Mouse (Mus musculus) midbrain, embryonic 10.5 days (tissue): Measurements from ENCODE around the gene Gm20388. TPM values are rescaled to one million over a fixed set of nuclear protein-coding genes. Genes with fewer than 3 reads are reported as not detected.

ENCODE experiments used
- DNase-seq: peaks from one replicate; pipeline ENCODE4 v3.0.0-alpha.2; 2017; ENCODE audit warnings: low spot score
- H3K27ac ChIP-seq: fragments of 300-500 bp; sonication (generic); replicated peaks from 2 replicates; pipeline ENCODE4 v1.5.1; 2016; ENCODE audit warnings: mild to moderate bottlenecking
- H3K27me3 ChIP-seq: fragments of 300-500 bp; sonication (generic); 2 replicates; pipeline ENCODE4 v1.6.1; 2016; ENCODE audit warnings: low read depth, mild to moderate bottlenecking; ENCODE audit not compliant: poor library complexity, severe bottlenecking
- H3K36me3 ChIP-seq: fragments of 300-500 bp; sonication (generic); 2 replicates; pipeline ENCODE4 v1.6.1; 2016; ENCODE audit warnings: mild to moderate bottlenecking, moderate library complexity
- H3K4me1 ChIP-seq: fragments of 300-500 bp; sonication (generic); 2 replicates; pipeline ENCODE4 v1.6.1; 2016
- H3K4me3 ChIP-seq: fragments of 300-500 bp; sonication (generic); 2 replicates; pipeline ENCODE4 v1.5.1; 2016; ENCODE audit warnings: mild to moderate bottlenecking, moderate library complexity
- H3K9me3 ChIP-seq: fragments of 300-500 bp; sonication (generic); replicated peaks from 2 replicates; pipeline ENCODE4 v1.6.1; 2016; ENCODE audit warnings: mild to moderate bottlenecking
- WGBS: fragments of 180-500 bp; shearing (Covaris S2); methylation state at CpG from one replicate; pipeline ENCODE4 v1.1.7; 2016; 5-methylcytosine and 5-hydroxymethylcytosine counted together
- polyA plus RNA-seq: library from polyadenylated mRNA; unstranded; fragments of >200 nt; fragmentation: Nextera tagmentation; extraction: Ambion mirVana; gene quantifications from 2 replicates; pipeline ENCODE4 v1.2.1, GENCODE M21; 2016

Gene Gm20388
- polyA plus RNA-seq, 1 experiment from 2014 or later = 7.1 TPM

DNA sequence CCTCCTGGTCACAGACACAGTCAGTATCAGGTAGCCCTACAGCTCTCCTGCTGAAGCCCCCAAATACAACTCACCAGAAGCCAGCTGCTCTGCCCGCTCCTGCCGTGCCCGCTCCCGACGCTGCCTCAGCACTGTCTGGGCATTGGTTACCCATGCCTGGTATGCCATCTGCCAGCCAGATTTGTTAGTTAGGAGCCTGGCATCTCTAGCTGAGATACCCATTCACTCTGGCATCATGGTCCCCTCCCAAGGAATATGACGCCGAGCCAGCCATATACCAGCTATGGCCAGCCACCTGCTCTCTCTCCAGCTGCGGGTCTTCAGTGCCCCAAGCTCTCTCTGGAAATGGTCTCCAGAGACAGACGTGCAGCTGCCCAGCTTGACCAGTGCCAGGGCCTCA, 2577.7 kb downstream of the Gm20388 start:
- peaks cover 40% of the 10 kb centered on the region for H3K36me3 ChIP-seq
- no peaks in the 10 kb centered on the region for H3K27me3 ChIP-seq
- H3K27ac ChIP-seq = no peak overlapping the region
- WGBS = 95% methylated on average over 9 of the region's 9 CpGs
- no peaks in the 10 kb centered on the region for H3K4me1 ChIP-seq
- no peak overlapping the region for H3K4me3 ChIP-seq
- no peak for DNase-seq
- no peaks in the 10 kb centered on the region for H3K9me3 ChIP-seq

GRCm38 (mm10) chr8:122497016-122497734, 2586.5 kb downstream of the Gm20388 start:
- WGBS = 86% methylated on average over 12 of the region's 12 CpGs

DNA sequence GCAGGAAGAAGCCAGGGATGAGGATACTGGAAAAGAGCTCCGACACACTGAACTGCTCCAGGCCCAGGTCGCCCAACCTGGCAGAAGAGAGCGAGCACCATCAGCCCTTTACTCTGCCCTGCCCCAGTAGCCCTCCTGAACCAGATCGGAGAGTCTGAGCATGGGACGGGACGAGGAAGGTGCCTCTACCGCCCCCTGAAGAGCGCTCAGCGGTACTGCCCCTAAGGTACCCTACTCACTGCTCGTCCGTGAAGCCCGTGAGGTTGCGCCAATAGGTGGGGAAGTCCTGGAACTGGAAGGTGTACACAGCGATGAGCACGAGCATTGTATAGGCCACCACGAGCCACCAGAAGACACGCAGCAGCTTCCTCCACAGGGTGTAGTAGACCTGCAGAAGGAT, 2587.3 kb downstream of the Gm20388 start:
- no peaks in the 10 kb centered on the region; the same call in 1 of the 2 replicates for H3K4me1 ChIP-seq
- H3K27me3 ChIP-seq = no peaks in the 10 kb centered on the region
- peaks cover 16% of the 10 kb centered on the region; the same call in 1 of the 2 replicates for H3K36me3 ChIP-seq
- no peaks in the 10 kb centered on the region for H3K9me3 ChIP-seq
- no peak for DNase-seq
- WGBS = 67% methylated on average over 17 of the region's 17 CpGs
- H3K27ac ChIP-seq = no peak overlapping the region
- H3K4me3 ChIP-seq = no peak overlapping the region

More at GRCm38 (mm10) chr8:122497016-122497734, 2586.5 kb downstream of the Gm20388 start:
- H3K27ac ChIP-seq = no peak overlapping the region
- no peaks in the 10 kb centered on the region for H3K9me3 ChIP-seq
- H3K4me1 ChIP-seq = no peaks in the 10 kb centered on the region; the same call in 1 of the 2 replicates
- H3K36me3 ChIP-seq = peaks cover 16% of the 10 kb centered on the region; the same call in 1 of the 2 replicates
- no peaks in the 10 kb centered on the region for H3K27me3 ChIP-seq
- no peak overlapping the region for H3K4me3 ChIP-seq
- DNase-seq = no peak

GRCm38 (mm10) chr8:122500856-122501255, 2590.2 kb downstream of the Gm20388 start:
- Histone ChIP-seq H3K27me3 (no peaks in the 10 kb centered on the region), H3K36me3 (peaks cover 4% of the 10 kb centered on the region; the same call in 1 of the 2 replicates), H3K9me3 (no peaks in the 10 kb centered on the region), H3K27ac (no peak overlapping the region), H3K4me3 (no peak overlapping the region), H3K4me1 (no peaks in the 10 kb centered on the region; the same call in 1 of the 2 replicates)
- DNase-seq = peak; percentile 70
- whole genome bisulfite sequencing = 43% methylated on average over 10 of the region's 10 CpGs

- WGBS = 82% methylated on average over 16 of the region's 16 CpGs
- Histone ChIP-seq H3K4me3 (no peak overlapping the region), H3K27me3 (no peaks in the 10 kb centered on the region), H3K9me3 (no peaks in the 10 kb centered on the region), H3K27ac (no peak overlapping the region), H3K4me1 (0 out of 2 replicates have a peak, but pooled peaks cover 7% of the 10 kb centered on the region), H3K36me3 (no peaks in the 10 kb centered on the region)
- DNase-seq = no peak
Observed at GRCm38 (mm10) chr8:122511552-122511951, 2600.9 kb downstream of the Gm20388 start.

DNA sequence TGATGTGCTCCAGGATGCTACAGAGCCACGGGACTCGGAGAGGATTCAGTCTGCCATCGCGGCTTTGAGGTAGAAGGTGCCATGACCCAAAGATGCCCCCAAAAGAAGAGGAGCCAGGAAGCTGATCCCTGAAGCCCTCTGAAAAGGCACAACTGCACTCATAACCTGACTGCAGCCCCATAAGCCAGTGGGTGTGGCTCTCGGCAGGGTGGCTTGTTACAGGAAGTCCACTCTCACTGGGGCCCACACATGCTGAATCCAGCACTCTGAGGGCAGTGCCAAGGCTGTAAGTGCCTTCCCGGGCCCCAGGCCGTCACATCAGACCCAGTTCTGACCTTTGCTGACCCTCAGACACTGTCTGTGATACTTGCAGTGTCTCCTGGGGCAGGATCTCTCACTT, 2601.8 kb downstream of the Gm20388 start:
- Histone ChIP-seq H3K27ac (no peak overlapping the region; the same call in 1 of the 2 replicates), H3K9me3 (no peaks in the 10 kb centered on the region), H3K36me3 (no peaks in the 10 kb centered on the region), H3K27me3 (no peaks in the 10 kb centered on the region), H3K4me3 (no peak overlapping the region), H3K4me1 (peaks cover 14% of the 10 kb centered on the region)
- 86% methylated on average over 7 of the region's 7 CpGs for WGBS
- no peak for DNase-seq

DNA sequence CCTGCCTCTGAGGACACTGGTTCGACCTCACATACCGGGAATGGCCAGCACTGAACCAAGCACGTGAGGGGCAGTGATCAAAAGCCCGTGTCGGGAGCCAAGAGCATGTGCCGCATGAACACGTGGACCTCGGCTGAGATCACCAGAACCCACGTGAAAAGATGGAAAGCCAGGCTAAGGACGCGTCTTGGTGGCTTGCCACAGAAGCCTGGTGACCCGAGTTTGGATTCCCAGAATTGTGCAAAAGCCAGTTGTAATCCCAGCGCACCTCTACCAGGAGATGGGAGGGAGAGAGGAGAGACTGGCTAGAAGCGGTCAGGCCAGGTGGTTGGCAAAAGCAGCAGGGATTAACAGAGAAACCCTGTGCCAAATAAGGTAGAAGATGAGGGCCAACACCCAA, 2605.1 kb downstream of the Gm20388 start:
- Histone ChIP-seq H3K4me1 (peaks cover 41% of the 10 kb centered on the region), H3K27ac (no peak overlapping the region), H3K9me3 (no peaks in the 10 kb centered on the region), H3K4me3 (no peak overlapping the region), H3K27me3 (no peaks in the 10 kb centered on the region), H3K36me3 (no peaks in the 10 kb centered on the region)
- no peak for DNase-seq
- 96% methylated on average over 14 of the region's 14 CpGs for whole genome bisulfite sequencing

GRCm38 (mm10) chr8:122517541-122518190, 2607.0 kb downstream of the Gm20388 start:
- peak; percentile 46 for DNase-seq
- peak overlapping the region; percentile 11 for H3K4me3 ChIP-seq
- peak overlapping the region; percentile 85 for H3K27ac ChIP-seq
- no peaks in the 10 kb centered on the region for H3K36me3 ChIP-seq
- H3K4me1 ChIP-seq = peaks cover 40% of the 10 kb centered on the region
- H3K9me3 ChIP-seq = no peaks in the 10 kb centered on the region
- 43% methylated on average over 6 of the region's 6 CpGs for WGBS
- H3K27me3 ChIP-seq = no peaks in the 10 kb centered on the region

- WGBS = 75% methylated on average over 11 of the region's 11 CpGs
- Histone ChIP-seq H3K4me3 (no peak overlapping the region), H3K4me1 (peaks cover 68% of the 10 kb centered on the region), H3K27me3 (no peaks in the 10 kb centered on the region), H3K36me3 (no peaks in the 10 kb centered on the region), H3K27ac (no peak overlapping the region), H3K9me3 (no peaks in the 10 kb centered on the region)
- no peak for DNase-seq
Observed at GRCm38 (mm10) chr8:122520611-122521010, 2610.0 kb downstream of the Gm20388 start.

GRCm38 (mm10) chr8:122522796-122523651, 2612.4 kb downstream of the Gm20388 start:
- DNase-seq = no peak
- Histone ChIP-seq H3K27ac (peak overlapping the region; percentile 63), H3K27me3 (no peaks in the 10 kb centered on the region), H3K36me3 (no peaks in the 10 kb centered on the region), H3K4me3 (no peak overlapping the region), H3K4me1 (peaks cover 68% of the 10 kb centered on the region), H3K9me3 (no peaks in the 10 kb centered on the region)
- WGBS = 64% methylated on average over 14 of the region's 14 CpGs

DNA sequence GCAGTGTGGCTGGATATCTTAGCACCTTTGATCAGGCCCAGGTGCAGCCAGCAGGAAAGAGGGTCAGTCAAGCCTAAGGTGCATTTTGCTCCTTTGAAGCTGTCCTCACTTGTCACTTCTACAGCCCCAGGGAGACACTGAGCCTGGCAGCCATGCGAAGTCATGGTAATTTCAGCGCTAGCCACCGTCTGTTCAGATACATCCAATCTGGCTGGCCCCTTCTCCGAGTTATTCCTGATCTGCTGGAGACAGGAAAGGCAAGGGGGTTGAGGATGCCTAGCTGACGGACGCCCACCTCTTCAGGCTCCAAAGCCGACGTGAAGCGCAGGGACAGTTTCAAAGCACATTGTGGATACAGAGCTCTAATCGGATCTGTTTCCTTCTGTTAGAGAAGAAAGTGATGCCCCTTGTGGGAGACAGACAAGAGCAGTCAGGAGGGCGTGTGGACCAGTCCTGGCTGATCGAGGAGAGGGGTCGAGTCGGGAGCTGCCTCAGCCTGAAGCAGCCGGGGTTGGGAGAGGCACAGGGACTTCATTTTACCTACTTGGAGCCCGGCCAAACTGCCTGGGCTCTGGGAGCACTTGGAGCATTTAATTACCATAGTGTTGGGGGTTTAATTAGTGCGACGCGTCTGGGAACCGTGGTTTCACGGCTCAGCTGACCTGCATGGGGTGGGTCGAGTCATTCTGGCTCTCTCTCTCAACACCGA, 2613.2 kb downstream of the Gm20388 start:
- Histone ChIP-seq H3K4me1 (peaks cover 60% of the 10 kb centered on the region), H3K27ac (peak overlapping the region; percentile 63), H3K4me3 (no peak overlapping the region), H3K27me3 (no peaks in the 10 kb centered on the region), H3K9me3 (no peaks in the 10 kb centered on the region), H3K36me3 (no peaks in the 10 kb centered on the region)
- WGBS = 31% methylated on average over 23 of the region's 23 CpGs
- DNase-seq = no peak

DNA sequence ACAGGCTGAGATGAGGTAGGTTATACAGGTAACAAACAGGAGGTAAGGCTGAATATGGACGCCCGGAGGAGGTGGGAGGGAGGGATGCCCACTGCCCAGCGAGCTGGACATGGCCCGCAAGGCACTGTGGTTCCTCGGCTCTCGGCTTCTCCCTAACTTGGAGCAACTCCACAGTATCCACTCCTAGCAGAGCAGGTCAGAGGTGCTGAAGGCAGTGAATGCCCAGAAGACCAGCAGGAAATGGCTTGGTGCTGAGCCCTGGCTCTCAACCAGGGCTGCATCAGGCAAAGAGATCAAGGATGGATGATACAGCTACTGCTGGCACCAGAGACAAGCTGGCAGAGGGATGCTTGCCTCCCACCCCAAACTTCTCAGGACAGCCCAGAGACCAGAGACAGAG, 2613.9 kb downstream of the Gm20388 start:
- H3K4me1 ChIP-seq = peaks cover 58% of the 10 kb centered on the region
- no peak overlapping the region for H3K4me3 ChIP-seq
- H3K9me3 ChIP-seq = no peaks in the 10 kb centered on the region
- H3K36me3 ChIP-seq = no peaks in the 10 kb centered on the region
- peak overlapping the region; percentile 63; the same call in 1 of the 2 replicates for H3K27ac ChIP-seq
- no peak for DNase-seq
- WGBS = 89% methylated on average over 6 of the region's 6 CpGs
- H3K27me3 ChIP-seq = no peaks in the 10 kb centered on the region
